Mouse (Mus musculus): ENCODE results near the gene Anapc15.

- TF ChIP-seq POLR2A (IDR thresholded peaks at IDR 0.05; ENCODE audit: low read depth, low read length) (no peak), CTCF (conservative IDR thresholded peaks at IDR 0.05; ENCODE audit: insufficient read depth, insufficient read length, low read depth, low read length) (0 out of 2 replicates have a peak, but pooled peaks have one; percentile 19)
These were observed 25.7 kb upstream of the Anapc15 start, which contains the start of gene Inppl1 for GRCm38 (mm10) chr7:101837606-101838471.

Measured in kidney, adult 2 months (tissue).